Mouse (Mus musculus) hindbrain, postnatal 0 days (tissue): Measurements from ENCODE around the gene Pla2g12b. TPM values are rescaled to one million over a fixed set of nuclear protein-coding genes. Genes with fewer than 3 reads are reported as not detected.

Source experiments
- ATAC-seq: fragments of 200-750 bp; cut with Nextera tagmentation; 2 replicates; pipeline ENCODE4 v1.8.0; 2017; ENCODE audit warnings: mild to moderate bottlenecking, moderate TSS enrichment, moderate library complexity
- DNase-seq: peaks from one replicate; pipeline ENCODE4 v3.0.0-alpha.2; 2015; ENCODE audit warnings: low spot score
- H3K27ac ChIP-seq: fragments of 300-500 bp; sonication (generic); 2 replicates; pipeline ENCODE4 v1.5.1; 2014; ENCODE audit warnings: mild to moderate bottlenecking
- H3K27me3 ChIP-seq: fragments of 300-500 bp; sonication (generic); 2 replicates; pipeline ENCODE4 v1.6.1; 2014; ENCODE audit warnings: low read length, mixed read lengths; ENCODE audit not compliant: insufficient read depth
- H3K36me3 ChIP-seq: fragments of 300-500 bp; sonication (generic); 2 replicates; pipeline ENCODE4 v1.6.1; 2014; ENCODE audit warnings: low read length, mixed read lengths; ENCODE audit not compliant: insufficient read depth
- H3K4me1 ChIP-seq: fragments of 300-500 bp; sonication (generic); 2 replicates; pipeline ENCODE4 v1.6.1; 2014; ENCODE audit warnings: antibody characterized with exemption, low read length, mixed read lengths; ENCODE audit not compliant: insufficient read depth
- H3K4me2 ChIP-seq: fragments of 300-500 bp; sonication (generic); 2 replicates; pipeline ENCODE4 v1.6.1; 2014; ENCODE audit warnings: low read depth, mild to moderate bottlenecking, low read length, moderate library complexity, mixed read lengths
- H3K4me3 ChIP-seq: fragments of 300-500 bp; sonication (generic); 2 replicates; pipeline ENCODE4 v1.5.1; 2014; ENCODE audit warnings: low read length
- H3K9ac ChIP-seq: fragments of 300-500 bp; sonication (generic); replicated peaks from 2 replicates; pipeline ENCODE4 v1.6.1; 2014; ENCODE audit warnings: mild to moderate bottlenecking, low read length, moderate library complexity, mixed read lengths
- H3K9me3 ChIP-seq: fragments of 300-500 bp; sonication (generic); 2 replicates; pipeline ENCODE4 v1.6.1; 2016; ENCODE audit warnings: low read length, mixed read lengths
- CTCF ChIP-seq: IDR thresholded peaks from 2 replicates; pipeline ENCODE4 v1.5.1; 2016; ENCODE audit warnings: antibody characterized with exemption, control low read depth, low read depth
- WGBS: fragments of 180-500 bp; shearing (Covaris S2); extraction: QIAGEN DNeasy Blood & Tissue Kit; methylation state at CpG from one replicate; pipeline ENCODE4 v1.1.7; 2014; 5-methylcytosine and 5-hydroxymethylcytosine counted together
- polyA plus RNA-seq: library from polyadenylated mRNA; unstranded; fragments of >200 nt; fragmentation: Nextera tagmentation; extraction: Ambion mirVana; gene quantifications from 2 replicates; pipeline ENCODE4 v1.2.1, GENCODE M21; 2015
- total RNA-seq: library from RNA; depleted of rRNA; stranded (reverse); fragments of >200 nt; gene quantifications from 2 replicates; pipeline ENCODE4 v1.2.3, GENCODE M21; 2014

Pla2g12b gene
- total and polyA plus RNA-seq, 2 experiments from 2014 or later = not detected

DNA sequence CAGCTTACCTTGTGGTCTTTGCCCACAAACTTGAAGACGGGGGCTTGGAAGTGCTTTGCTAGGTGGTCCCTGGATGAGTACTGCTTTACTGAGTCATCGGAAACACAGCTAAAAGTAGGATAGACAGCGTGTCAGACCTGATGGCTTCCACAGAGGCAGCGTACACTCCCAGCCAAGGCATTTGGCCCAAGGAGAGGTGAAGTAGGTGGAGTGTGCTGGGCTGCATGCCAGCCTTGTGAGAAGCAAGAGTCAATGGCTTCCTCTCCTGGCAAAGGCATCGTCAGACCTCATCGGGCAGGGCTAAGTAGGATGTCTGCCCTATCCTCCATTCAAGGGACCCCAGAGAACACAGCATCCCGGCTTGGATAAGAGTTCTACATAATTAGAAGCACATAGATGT is 21.9 kb downstream of the Pla2g12b start:
- 67% methylated on average over 7 of the region's 7 CpGs for WGBS
- peak; percentile 31 for DNase-seq

DNA sequence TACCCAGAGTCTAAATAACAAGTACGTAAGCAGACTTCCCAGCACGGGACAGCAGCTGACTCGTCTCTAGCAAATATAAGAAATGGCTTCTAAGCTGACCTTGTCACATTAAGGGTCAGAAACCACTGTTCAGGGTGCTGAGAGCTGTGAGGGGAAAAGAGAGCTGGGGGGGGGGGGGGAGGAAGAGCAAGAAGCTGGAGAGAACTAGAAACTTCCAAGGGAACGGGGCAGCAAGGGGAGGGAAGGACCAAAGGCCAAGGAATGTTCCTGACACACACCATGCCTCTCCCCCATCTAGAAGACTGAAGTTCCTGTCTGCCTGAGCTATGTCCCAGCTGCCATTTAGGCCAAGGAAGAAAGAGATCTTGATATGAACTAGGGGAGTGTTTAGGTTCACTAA is 22.9 kb downstream of the Pla2g12b start:
- ATAC-seq = no peak
- Histone ChIP-seq H3K27me3 (no peaks in the 10 kb centered on the region), H3K4me3 (no peak overlapping the region), H3K27ac (no peak overlapping the region), H3K36me3 (no peaks in the 10 kb centered on the region), H3K9me3 (no peaks in the 10 kb centered on the region), H3K9ac (no peak overlapping the region), H3K4me1 (0 out of 2 replicates have a peak, but pooled peaks cover 5% of the 10 kb centered on the region), H3K4me2 (no peak overlapping the region)
- TF ChIP-seq CTCF = no peak
- WGBS = 81% methylated on average over 4 of the region's 4 CpGs
- no peak for DNase-seq

More for the DNA sequence above, 21.9 kb downstream of the Pla2g12b start:
- no peak overlapping the region for H3K9ac ChIP-seq
- 0 out of 2 replicates have a peak, but pooled peaks cover 5% of the 10 kb centered on the region for H3K4me1 ChIP-seq
- H3K4me2 ChIP-seq = no peak overlapping the region
- TF ChIP-seq CTCF = no peak
- no peak overlapping the region for H3K27ac ChIP-seq
- no peak for ATAC-seq
- H3K36me3 ChIP-seq = no peaks in the 10 kb centered on the region
- H3K27me3 ChIP-seq = no peaks in the 10 kb centered on the region
- H3K9me3 ChIP-seq = no peaks in the 10 kb centered on the region
- no peak overlapping the region for H3K4me3 ChIP-seq

DNA sequence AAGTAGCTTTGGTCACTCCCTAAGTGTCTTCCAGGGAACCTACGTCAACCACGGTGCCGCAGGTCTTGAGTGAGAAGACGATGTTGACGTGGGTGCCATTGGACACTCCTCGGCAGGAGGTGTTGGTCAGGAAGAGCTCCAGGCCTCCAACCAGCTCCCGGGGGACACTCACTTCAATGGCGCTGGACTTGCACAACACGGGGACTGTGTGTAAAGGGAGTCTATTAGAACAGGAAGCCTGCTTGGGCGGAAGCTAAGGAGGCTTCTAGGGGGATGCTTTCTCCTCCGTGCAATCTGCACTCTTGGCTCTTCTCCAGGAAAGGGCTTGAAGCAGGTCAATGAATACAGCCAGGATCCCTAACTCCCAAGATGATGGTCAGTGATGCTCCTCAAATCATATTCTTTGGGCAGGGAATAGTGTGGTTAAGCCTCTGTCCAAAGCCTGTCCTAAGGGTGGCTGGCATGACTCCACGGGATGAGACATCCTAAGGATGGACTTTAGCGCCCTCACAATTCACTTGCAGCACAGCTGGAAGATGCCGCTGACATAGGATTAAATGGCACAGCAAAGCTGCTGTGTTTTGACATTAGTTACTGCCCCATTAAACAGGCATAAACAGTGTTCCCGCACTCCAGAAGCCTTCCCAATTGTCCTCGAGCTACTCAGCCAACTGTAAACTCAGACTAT is 26.1 kb downstream of the Pla2g12b start:
- 74% methylated on average over 16 of the region's 16 CpGs for WGBS
- TF ChIP-seq CTCF = no peak

DNA sequence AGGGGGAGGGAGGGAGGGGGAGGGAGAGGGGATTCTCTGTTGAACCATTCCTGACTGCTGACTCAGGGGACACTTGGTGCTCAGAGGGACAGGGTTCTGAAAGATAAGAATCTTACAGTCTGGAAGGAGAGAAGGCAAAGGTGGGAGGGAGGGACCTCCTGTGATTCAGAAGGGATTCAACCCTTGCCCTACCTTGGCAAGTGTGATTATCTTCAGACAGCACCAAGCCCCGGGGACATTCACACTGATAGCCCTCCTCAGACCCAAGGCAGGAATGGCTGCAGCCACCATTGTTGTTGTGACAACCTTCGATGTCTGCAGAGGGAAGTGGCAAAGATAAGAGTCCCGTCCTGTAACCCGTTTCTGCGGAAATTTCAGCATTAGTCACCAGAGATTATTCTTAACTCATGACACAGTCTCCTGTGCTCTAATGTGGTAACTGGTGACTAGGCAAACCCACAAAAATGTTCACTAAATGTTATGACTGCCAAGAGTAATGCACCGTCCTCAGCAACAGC is 27.3 kb downstream of the Pla2g12b start:
- no peak for ATAC-seq
- DNase-seq = no peak
- no peaks in the 10 kb centered on the region for H3K27me3 ChIP-seq
- no peaks in the 10 kb centered on the region for H3K4me1 ChIP-seq
- H3K4me2 ChIP-seq = no peak overlapping the region
- no peak for TF ChIP-seq CTCF
- no peaks in the 10 kb centered on the region for H3K9me3 ChIP-seq
- WGBS = 73% methylated on average over 6 of the region's 6 CpGs
- no peak overlapping the region for H3K4me3 ChIP-seq
- no peak overlapping the region for H3K27ac ChIP-seq
- no peaks in the 10 kb centered on the region for H3K36me3 ChIP-seq
- no peak overlapping the region for H3K9ac ChIP-seq

More for the DNA sequence above, 26.1 kb downstream of the Pla2g12b start:
- Histone ChIP-seq H3K9ac (no peak overlapping the region), H3K36me3 (no peaks in the 10 kb centered on the region), H3K4me2 (no peak overlapping the region), H3K27ac (no peak overlapping the region), H3K4me3 (no peak overlapping the region), H3K27me3 (no peaks in the 10 kb centered on the region), H3K4me1 (0 out of 2 replicates have a peak, but pooled peaks cover 5% of the 10 kb centered on the region), H3K9me3 (no peaks in the 10 kb centered on the region)
- ATAC-seq (no peak), DNase-seq (no peak)

DNA sequence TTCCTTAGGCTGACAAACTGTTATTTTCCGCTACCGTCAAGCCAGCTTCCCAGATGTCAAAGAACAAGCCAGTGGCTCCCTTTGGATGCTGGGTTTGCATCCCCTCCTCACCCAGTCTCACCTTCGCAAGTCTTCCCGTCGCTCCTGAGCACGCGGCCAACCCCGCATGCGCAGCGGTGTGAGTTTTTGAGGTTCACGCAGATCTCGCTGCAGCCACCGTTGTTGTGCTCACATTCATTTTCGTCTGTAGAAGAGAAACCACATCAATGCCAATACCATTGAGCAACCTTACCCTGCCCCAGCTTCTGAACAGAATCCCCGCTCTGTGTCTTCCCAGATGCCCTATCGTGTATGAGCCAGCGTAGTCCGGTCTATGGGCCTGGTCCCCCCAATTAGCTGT is 32.3 kb downstream of the Pla2g12b start:
- 94% methylated on average over 18 of the region's 18 CpGs for WGBS
- no peaks in the 10 kb centered on the region for H3K36me3 ChIP-seq
- no peak overlapping the region for H3K9ac ChIP-seq
- no peak overlapping the region for H3K27ac ChIP-seq
- TF ChIP-seq CTCF = no peak
- no peaks in the 10 kb centered on the region for H3K9me3 ChIP-seq
- H3K4me1 ChIP-seq = no peaks in the 10 kb centered on the region
- DNase-seq = no peak
- no peaks in the 10 kb centered on the region for H3K27me3 ChIP-seq
- H3K4me2 ChIP-seq = no peak overlapping the region
- ATAC-seq = no peak
- H3K4me3 ChIP-seq = no peak overlapping the region

DNA sequence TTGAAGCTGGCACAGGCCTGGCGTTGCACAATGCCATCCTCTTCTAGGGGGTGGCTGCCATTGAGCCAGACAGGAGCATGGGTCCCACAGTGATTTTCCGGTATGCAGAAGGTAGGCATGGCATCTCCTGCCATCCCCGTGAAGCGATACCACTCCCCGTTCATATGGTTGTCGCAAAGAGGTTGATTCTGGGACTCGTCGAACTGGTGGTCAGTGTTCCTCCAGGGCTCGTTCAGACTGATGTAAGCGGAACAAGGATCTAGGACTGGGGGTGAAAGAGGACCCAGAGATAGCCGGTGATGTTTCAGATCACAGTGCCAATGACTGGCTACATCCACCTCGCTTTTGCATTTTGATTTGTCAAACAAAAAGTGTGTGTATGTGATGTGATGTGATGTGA is 35.2 kb downstream of the Pla2g12b start:
- no peak overlapping the region for H3K4me3 ChIP-seq
- no peak for DNase-seq
- H3K4me2 ChIP-seq = no peak overlapping the region

DNA sequence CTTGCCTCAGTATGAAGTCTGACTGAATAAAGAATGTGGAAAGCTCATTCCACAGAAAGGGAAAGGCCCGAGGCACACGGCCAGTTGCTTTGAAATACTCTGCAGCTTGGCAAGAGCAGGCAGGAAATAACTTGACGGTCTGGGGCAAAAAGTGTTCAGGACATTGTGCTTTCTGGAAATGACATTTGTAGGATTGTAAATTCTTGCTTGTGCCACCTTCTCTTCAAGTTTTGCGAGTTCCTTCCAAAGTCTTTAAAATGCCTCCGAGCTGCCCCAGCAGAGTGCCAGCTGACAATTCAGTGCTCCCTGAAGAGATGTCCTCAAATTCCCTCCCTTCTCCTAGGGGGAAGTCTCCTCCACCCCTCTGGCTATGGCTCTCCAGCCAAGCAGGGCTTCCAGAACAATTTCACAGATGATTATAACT is 36.1 kb downstream of the Pla2g12b start:
- Histone ChIP-seq H3K27ac (no peak overlapping the region), H3K9me3 (no peaks in the 10 kb centered on the region), H3K4me3 (no peak overlapping the region), H3K4me2 (no peak overlapping the region), H3K9ac (no peak overlapping the region), H3K36me3 (no peaks in the 10 kb centered on the region), H3K27me3 (no peaks in the 10 kb centered on the region), H3K4me1 (no peaks in the 10 kb centered on the region)
- WGBS = 26% methylated on average over 5 of the region's 5 CpGs
- no peak for TF ChIP-seq CTCF
- no peak for ATAC-seq
- DNase-seq = no peak

More for the DNA sequence above, 35.2 kb downstream of the Pla2g12b start:
- Histone ChIP-seq H3K36me3 (no peaks in the 10 kb centered on the region), H3K27ac (no peak overlapping the region), H3K9ac (no peak overlapping the region), H3K4me1 (no peaks in the 10 kb centered on the region), H3K9me3 (no peaks in the 10 kb centered on the region), H3K27me3 (no peaks in the 10 kb centered on the region)
- 94% methylated on average over 12 of the region's 12 CpGs for WGBS
- no peak for ATAC-seq
- TF ChIP-seq CTCF = no peak
